Mouse (Mus musculus) midbrain, postnatal 0 days (tissue): Measurements from ENCODE around the gene Hsd11b2. TPM values are rescaled to one million over a fixed set of nuclear protein-coding genes. Genes with fewer than 3 reads are reported as not detected.

Experiments
- ATAC-seq: fragments of 200-750 bp; cut with Nextera tagmentation; 2 replicates; pipeline ENCODE4 v1.8.0; 2017; ENCODE audit warnings: moderate number of reproducible peaks, mild to moderate bottlenecking, moderate TSS enrichment, moderate library complexity; ENCODE audit not compliant: low FRiP score
- DNase-seq: peaks from one replicate; pipeline ENCODE4 v3.0.0-alpha.2; 2015; ENCODE audit warnings: low spot score
- H3K27ac ChIP-seq: fragments of 300-500 bp; sonication (generic); 2 replicates; pipeline ENCODE4 v1.5.1; 2014; ENCODE audit warnings: low read depth, mild to moderate bottlenecking, low read length, mixed read lengths
- H3K27me3 ChIP-seq: fragments of 300-500 bp; sonication (generic); 2 replicates; pipeline ENCODE4 v1.6.1; 2014; ENCODE audit warnings: low read length, control low read depth, mixed read lengths; ENCODE audit not compliant: insufficient read depth
- H3K36me3 ChIP-seq: fragments of 300-500 bp; sonication (generic); 2 replicates; pipeline ENCODE4 v1.6.1; 2014; ENCODE audit warnings: low read length, control low read depth, mixed read lengths; ENCODE audit not compliant: insufficient read depth
- H3K4me1 ChIP-seq: fragments of 300-500 bp; sonication (generic); 2 replicates; pipeline ENCODE4 v1.6.1; 2014; ENCODE audit warnings: mild to moderate bottlenecking, control low read depth, antibody characterized with exemption, low read length, mixed read lengths; ENCODE audit not compliant: insufficient read depth
- H3K4me2 ChIP-seq: fragments of 300-500 bp; sonication (generic); 2 replicates; pipeline ENCODE4 v1.6.1; 2014; ENCODE audit warnings: low read depth, mild to moderate bottlenecking, low read length, mixed read lengths; ENCODE audit not compliant: poor library complexity, severe bottlenecking
- H3K4me3 ChIP-seq: fragments of 300-500 bp; sonication (generic); 2 replicates; pipeline ENCODE4 v1.5.1; 2014; ENCODE audit warnings: low read depth, mild to moderate bottlenecking, low read length, moderate library complexity
- H3K9ac ChIP-seq: fragments of 300-500 bp; sonication (generic); replicated peaks from 2 replicates; pipeline ENCODE4 v1.6.1; 2014; ENCODE audit warnings: mild to moderate bottlenecking, low read length, moderate library complexity, mixed read lengths; ENCODE audit not compliant: poor library complexity, severe bottlenecking
- H3K9me3 ChIP-seq: fragments of 300-500 bp; sonication (generic); 2 replicates; pipeline ENCODE4 v1.6.1; 2016; ENCODE audit warnings: low read length, control low read depth
- CTCF ChIP-seq: IDR thresholded peaks from 2 replicates; pipeline ENCODE4 v1.5.1; 2016; ENCODE audit warnings: antibody characterized with exemption, mild to moderate bottlenecking
- WGBS: fragments of 180-500 bp; shearing (Covaris S2); extraction: QIAGEN DNeasy Blood & Tissue Kit; methylation state at CpG from one replicate; pipeline ENCODE4 v1.1.7; 2014; 5-methylcytosine and 5-hydroxymethylcytosine counted together
- polyA plus RNA-seq: library from polyadenylated mRNA; unstranded; fragments of >200 nt; fragmentation: Nextera tagmentation; extraction: Ambion mirVana; gene quantifications from 2 replicates; pipeline ENCODE4 v1.2.1, GENCODE M21; 2015
- total RNA-seq: library from RNA; depleted of rRNA; stranded (reverse); fragments of >200 nt; gene quantifications from 2 replicates; pipeline ENCODE4 v1.2.3, GENCODE M21; 2014

The Hsd11b2 gene
- total and polyA plus RNA-seq, 2 experiments from 2014 or later: 0.88 to 1.9 TPM

DNA sequence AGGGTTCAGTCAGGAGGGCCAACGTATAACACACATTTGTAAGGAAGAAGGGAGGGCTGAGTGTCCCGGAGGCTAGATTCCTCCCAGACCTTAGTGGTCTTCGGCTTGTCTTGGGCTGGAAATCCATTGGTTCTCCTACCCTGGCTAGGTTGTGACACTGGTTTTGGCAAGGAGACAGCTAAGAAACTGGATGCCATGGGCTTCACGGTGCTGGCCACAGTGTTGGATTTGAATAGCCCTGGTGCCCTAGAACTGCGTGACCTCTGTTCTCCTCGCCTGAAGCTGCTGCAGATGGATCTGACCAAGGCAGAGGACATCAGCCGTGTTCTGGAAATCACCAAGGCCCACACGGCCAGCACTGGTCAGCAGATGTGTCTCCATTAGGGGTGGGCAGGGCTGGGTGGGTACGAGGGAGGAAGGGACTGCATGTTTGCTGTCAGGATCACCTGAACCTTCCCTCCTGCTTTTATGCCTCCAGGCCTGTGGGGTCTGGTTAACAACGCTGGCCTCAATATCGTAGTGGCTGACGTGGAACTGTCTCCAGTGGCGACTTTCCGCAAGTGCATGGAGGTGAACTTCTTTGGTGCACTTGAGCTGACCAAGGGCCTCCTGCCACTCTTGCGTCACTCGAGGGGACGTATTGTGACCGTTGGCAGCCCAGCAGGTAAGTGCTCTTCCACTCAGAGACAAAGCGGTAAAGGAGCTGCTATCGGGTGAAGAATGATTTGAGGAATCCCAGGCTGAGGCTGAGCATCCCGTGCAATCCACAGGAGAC, 3.6 kb downstream of the Hsd11b2 start:
- Histone ChIP-seq H3K4me3 (no peak overlapping the region), H3K4me2 (no peak overlapping the region), H3K9me3 (no peaks in the 10 kb centered on the region), H3K36me3 (peaks cover 28% of the 10 kb centered on the region), H3K27me3 (0 out of 2 replicates have a peak, but pooled peaks cover 6% of the 10 kb centered on the region), H3K4me1 (no peaks in the 10 kb centered on the region), H3K27ac (no peak overlapping the region), H3K9ac (no peak overlapping the region)
- peak; percentile 33; the same call in 1 of the 2 replicates for TF ChIP-seq CTCF
- WGBS: 84% methylated on average over 21 of the region's 21 CpGs
- ATAC-seq (no peak), DNase-seq (no peak)

GRCm38 (mm10) chr8:105522890-105523289, 4.3 kb downstream of the Hsd11b2 start:
- WGBS: 91% methylated on average over 9 of the region's 9 CpGs
- H3K4me2 ChIP-seq: no peak overlapping the region
- DNase-seq (no peak), ATAC-seq (no peak)
- no peak overlapping the region for H3K9ac ChIP-seq
- no peaks in the 10 kb centered on the region for H3K9me3 ChIP-seq
- peaks cover 30% of the 10 kb centered on the region for H3K36me3 ChIP-seq
- TF ChIP-seq CTCF: no peak
- H3K4me3 ChIP-seq: no peak overlapping the region
- no peaks in the 10 kb centered on the region for H3K4me1 ChIP-seq
- H3K27me3 ChIP-seq: no peaks in the 10 kb centered on the region
- no peak overlapping the region for H3K27ac ChIP-seq

GRCm38 (mm10) chr8:105527110-105527509, 8.6 kb downstream of the Hsd11b2 start:
- no peak for TF ChIP-seq CTCF
- peak; percentile 69 for DNase-seq
- Histone ChIP-seq H3K36me3 (peaks cover 51% of the 10 kb centered on the region), H3K4me2 (no peak overlapping the region), H3K27me3 (no peaks in the 10 kb centered on the region), H3K4me1 (no peaks in the 10 kb centered on the region), H3K27ac (no peak overlapping the region), H3K4me3 (no peak overlapping the region), H3K9me3 (no peaks in the 10 kb centered on the region), H3K9ac (no peak overlapping the region)
- WGBS: 85% methylated on average over 2 of the region's 2 CpGs
- ATAC-seq: no peak

DNA sequence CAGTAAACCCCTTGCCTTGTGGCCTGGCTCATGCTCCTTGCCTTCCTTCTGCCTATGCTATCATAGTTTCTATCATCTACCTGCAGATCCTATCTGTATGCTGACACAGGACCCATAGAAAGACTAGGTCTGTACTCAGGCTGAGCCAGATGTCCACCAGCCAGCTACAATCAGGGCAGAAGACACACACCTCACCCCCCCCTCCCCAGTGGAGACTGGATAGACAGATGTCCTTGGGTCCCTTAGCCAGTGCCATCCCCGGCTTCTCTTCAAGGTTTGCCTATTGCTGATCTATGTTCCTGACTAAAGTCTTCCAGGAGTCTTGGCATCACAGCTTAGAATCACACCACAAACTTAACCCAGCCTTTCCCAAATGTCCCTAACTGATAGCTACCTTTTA, 9.7 kb downstream of the Hsd11b2 start:
- H3K4me3 ChIP-seq: no peak overlapping the region
- ATAC-seq (no peak), DNase-seq (no peak)
- no peaks in the 10 kb centered on the region for H3K27me3 ChIP-seq
- H3K4me1 ChIP-seq: no peaks in the 10 kb centered on the region
- no peak overlapping the region for H3K27ac ChIP-seq
- peaks cover 51% of the 10 kb centered on the region for H3K36me3 ChIP-seq
- H3K4me2 ChIP-seq: no peak overlapping the region
- no peak overlapping the region for H3K9ac ChIP-seq
- WGBS: 100% methylated on average over 1 of the region's 1 CpGs
- no peaks in the 10 kb centered on the region for H3K9me3 ChIP-seq
- no peak for TF ChIP-seq CTCF

GRCm38 (mm10) chr8:105529271-105529670, 10.7 kb downstream of the Hsd11b2 start:
- H3K27ac ChIP-seq: no peak overlapping the region
- H3K4me1 ChIP-seq: no peaks in the 10 kb centered on the region
- TF ChIP-seq CTCF: no peak
- peaks cover 45% of the 10 kb centered on the region for H3K36me3 ChIP-seq
- no peak for DNase-seq
- H3K9me3 ChIP-seq: no peaks in the 10 kb centered on the region
- H3K27me3 ChIP-seq: no peaks in the 10 kb centered on the region
- ATAC-seq: no peak
- no peak overlapping the region for H3K9ac ChIP-seq
- no peak overlapping the region for H3K4me2 ChIP-seq
- WGBS: 87% methylated on average over 3 of the region's 3 CpGs
- no peak overlapping the region for H3K4me3 ChIP-seq

GRCm38 (mm10) chr8:105531774-105532173, 13.2 kb downstream of the Hsd11b2 start:
- no peaks in the 10 kb centered on the region for H3K4me1 ChIP-seq
- ATAC-seq (no peak), DNase-seq (no peak)
- H3K4me3 ChIP-seq: no peak overlapping the region
- no peaks in the 10 kb centered on the region for H3K27me3 ChIP-seq
- H3K27ac ChIP-seq: no peak overlapping the region
- no peaks in the 10 kb centered on the region for H3K9me3 ChIP-seq
- 60% methylated on average over 2 of the region's 2 CpGs for whole genome bisulfite sequencing
- no peak overlapping the region for H3K4me2 ChIP-seq
- H3K36me3 ChIP-seq: peaks cover 38% of the 10 kb centered on the region
- no peak overlapping the region for H3K9ac ChIP-seq
- peak; percentile 53 for TF ChIP-seq CTCF
